Mouse (Mus musculus): Measurements from ENCODE around the gene Arhgap44. TPM values are rescaled to one million over a fixed set of nuclear protein-coding genes. Genes with fewer than 3 reads are reported as not detected.

Arhgap44 gene
- polyA plus RNA-seq, 1 experiment from 2014 or later = 4.9 TPM

DNA sequence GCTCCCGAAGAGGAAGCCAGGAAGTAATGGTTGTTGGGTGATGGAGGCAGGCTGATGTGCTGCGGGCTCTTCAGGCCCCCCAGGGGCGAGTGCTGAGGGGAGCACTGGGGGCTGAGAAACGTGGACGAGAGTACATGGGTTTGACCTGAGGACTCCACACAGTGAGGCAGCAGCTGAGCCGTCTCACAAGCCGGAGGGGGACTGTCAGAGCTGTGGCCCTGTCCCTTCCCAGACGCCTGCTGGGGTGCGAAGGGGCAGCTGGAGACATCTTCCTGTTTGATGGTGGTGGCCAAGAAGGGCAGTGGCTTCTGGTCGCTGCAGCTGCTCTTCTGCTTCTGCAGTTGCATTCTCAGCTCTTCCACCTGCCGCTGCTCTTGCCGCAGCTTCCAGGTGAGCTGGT lies 24.2 kb upstream of the Arhgap44 start:
- Histone ChIP-seq H3K36me3 (ENCODE audit: control insufficient read depth, insufficient read depth, low read length) (no peaks in the 10 kb centered on the region), H3K9ac (ENCODE audit: low read depth, low read length) (no peak overlapping the region), H3K4me3 (ENCODE audit: low read depth, low read length) (no peak overlapping the region), H3K4me1 (replicated peaks; ENCODE audit: control insufficient read depth, insufficient read depth, low read length) (no peaks in the 10 kb centered on the region), H3K9me3 (ENCODE audit: control insufficient read depth, low read length) (no peaks in the 10 kb centered on the region), H3K4me2 (replicated peaks; ENCODE audit: low read depth, low read length) (no peak overlapping the region), H3K27me3 (ENCODE audit: control insufficient read depth, insufficient read depth, low read length) (no peaks in the 10 kb centered on the region), H3K27ac (ENCODE audit: low read depth, low read length) (no peak overlapping the region)
- 81% methylated on average over 12 of the region's 12 CpGs for WGBS
- ATAC-seq (ENCODE audit: low FRiP score) = no peak
- DNase-seq (ENCODE audit: low spot score) = no peak

DNA sequence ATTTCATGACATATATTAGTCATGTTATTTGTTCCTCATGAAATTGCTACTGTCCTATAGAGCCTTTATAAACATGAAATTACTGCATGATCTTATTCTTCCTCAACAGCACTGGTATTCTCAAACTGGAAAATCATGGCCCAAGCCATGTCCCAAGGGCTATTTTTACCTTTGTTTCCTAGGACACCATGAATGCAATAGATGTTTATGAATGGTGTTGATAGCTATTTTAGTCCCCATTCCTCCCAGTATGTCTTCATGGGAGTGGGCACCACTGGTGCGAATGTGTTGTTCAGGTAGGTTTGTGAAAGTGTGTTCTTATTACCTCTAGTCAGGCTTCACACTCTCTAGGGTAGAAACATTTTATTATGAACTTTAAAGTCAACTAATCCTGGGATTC lies 22.4 kb upstream of the Arhgap44 start:
- H3K9me3 ChIP-seq (ENCODE audit: control insufficient read depth, low read length) = no peaks in the 10 kb centered on the region
- ATAC-seq (ENCODE audit: low FRiP score) (no peak), DNase-seq (ENCODE audit: low spot score) (no peak)
- no peak overlapping the region for H3K4me3 ChIP-seq (ENCODE audit: low read depth, low read length)
- H3K9ac ChIP-seq (ENCODE audit: low read depth, low read length) = no peak overlapping the region
- H3K36me3 ChIP-seq (ENCODE audit: control insufficient read depth, insufficient read depth, low read length) = no peaks in the 10 kb centered on the region
- 98% methylated on average over 1 of the region's 1 CpGs for WGBS
- H3K4me1 ChIP-seq (replicated peaks; ENCODE audit: control insufficient read depth, insufficient read depth, low read length) = no peaks in the 10 kb centered on the region
- H3K27me3 ChIP-seq (ENCODE audit: control insufficient read depth, insufficient read depth, low read length) = no peaks in the 10 kb centered on the region
- H3K4me2 ChIP-seq (replicated peaks; ENCODE audit: low read depth, low read length) = no peak overlapping the region
- H3K27ac ChIP-seq (ENCODE audit: low read depth, low read length) = no peak overlapping the region

DNA sequence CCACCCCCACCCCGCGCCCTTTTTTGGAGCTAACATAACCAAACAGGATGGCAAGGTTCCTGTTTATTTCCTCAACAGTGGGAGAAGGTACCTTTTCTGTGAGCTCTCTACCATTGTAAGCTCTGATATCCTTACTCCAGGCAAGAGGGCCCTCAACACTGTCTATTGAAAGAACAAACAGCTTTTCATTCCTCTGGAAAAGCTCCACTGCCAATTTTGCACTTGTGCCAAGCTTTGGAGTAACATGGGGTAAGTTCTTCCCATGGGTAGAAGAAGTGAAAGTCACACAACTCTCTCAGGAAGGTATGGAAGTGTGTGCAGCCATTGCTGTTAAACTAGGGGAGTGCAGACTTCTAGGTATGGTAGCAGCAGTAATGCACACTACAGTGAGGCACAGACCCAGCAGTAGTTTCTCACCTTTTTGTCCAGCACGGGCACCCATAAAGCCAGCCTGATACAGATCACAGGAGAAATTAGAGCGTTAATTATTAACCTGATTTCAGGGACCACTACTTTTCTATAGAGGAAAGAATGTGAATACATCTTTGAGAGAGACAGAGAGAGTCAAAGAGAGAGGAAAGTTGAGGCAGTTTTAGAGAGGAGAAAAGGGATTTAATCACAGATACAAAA lies 7.5 kb upstream of the Arhgap44 start:
- 91% methylated on average over 4 of the region's 4 CpGs for WGBS
- ATAC-seq (ENCODE audit: low FRiP score) (no peak), DNase-seq (ENCODE audit: low spot score) (no peak)
- Histone ChIP-seq H3K4me3 (ENCODE audit: low read depth, low read length) (no peak overlapping the region), H3K9ac (ENCODE audit: low read depth, low read length) (no peak overlapping the region), H3K4me1 (replicated peaks; ENCODE audit: control insufficient read depth, insufficient read depth, low read length) (no peaks in the 10 kb centered on the region), H3K36me3 (ENCODE audit: control insufficient read depth, insufficient read depth, low read length) (no peaks in the 10 kb centered on the region), H3K9me3 (ENCODE audit: control insufficient read depth, low read length) (no peaks in the 10 kb centered on the region), H3K27ac (ENCODE audit: low read depth, low read length) (no peak overlapping the region), H3K27me3 (ENCODE audit: control insufficient read depth, insufficient read depth, low read length) (no peaks in the 10 kb centered on the region), H3K4me2 (replicated peaks; ENCODE audit: low read depth, low read length) (no peak overlapping the region)

DNA sequence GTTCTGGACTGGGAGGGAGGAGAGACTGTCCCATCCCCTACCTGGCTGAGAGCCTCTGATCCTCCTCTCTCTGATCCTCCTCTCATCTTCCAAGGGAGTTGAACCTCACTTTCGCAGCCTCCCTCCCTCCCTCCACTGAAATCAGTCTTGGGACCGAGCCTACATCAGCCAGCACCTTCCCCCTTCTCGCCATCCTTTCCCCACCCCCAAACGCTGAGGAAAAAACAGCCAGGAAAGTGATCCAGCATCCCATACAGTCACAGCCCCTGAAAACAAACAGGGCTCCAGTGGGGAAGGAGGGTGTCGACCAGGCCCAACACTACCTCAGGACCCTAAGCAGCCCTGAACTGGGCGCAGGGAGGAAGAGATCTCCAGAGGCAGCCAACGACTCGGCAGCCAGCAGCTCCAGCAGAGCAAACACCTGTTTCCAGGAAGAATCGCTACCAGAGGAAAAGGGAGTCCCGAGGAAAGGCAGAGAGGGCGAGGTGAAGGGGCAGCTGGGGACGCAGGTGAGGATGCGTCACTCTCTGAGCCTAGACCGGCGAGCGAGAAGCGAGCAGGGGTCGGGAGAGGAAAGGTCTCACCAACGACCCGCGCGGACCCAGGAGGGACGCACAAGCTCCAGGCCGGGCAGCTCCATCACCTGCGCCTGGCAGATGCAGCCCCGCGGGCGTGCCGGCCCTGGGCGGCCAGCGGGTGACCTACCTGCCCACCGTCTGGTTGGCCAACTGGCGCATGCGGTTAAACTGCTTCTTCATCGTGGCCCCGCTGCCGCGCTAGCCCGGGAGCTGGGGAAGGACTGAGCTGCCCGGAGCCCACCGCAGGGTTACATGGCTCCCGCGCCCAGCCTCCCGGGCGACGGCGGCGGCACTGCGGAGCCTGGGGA lies 637 bp downstream of the Arhgap44 start:
- 1% methylated on average over 48 of the region's 49 CpGs for WGBS
- peak overlapping the region; percentile 47; the same call in 1 of the 2 replicates for H3K27ac ChIP-seq (ENCODE audit: low read depth, low read length)
- H3K4me3 ChIP-seq (ENCODE audit: low read depth, low read length) = peak overlapping the region; percentile 81
- H3K9me3 ChIP-seq (ENCODE audit: control insufficient read depth, low read length) = no peaks in the 10 kb centered on the region
- H3K36me3 ChIP-seq (ENCODE audit: control insufficient read depth, insufficient read depth, low read length) = no peaks in the 10 kb centered on the region
- H3K4me2 ChIP-seq (replicated peaks; ENCODE audit: low read depth, low read length) = peak overlapping the region; percentile 70
- ATAC-seq (ENCODE audit: low FRiP score) (peak; percentile 82), DNase-seq (ENCODE audit: low spot score) (peak; percentile 54)
- H3K9ac ChIP-seq (ENCODE audit: low read depth, low read length) = peak overlapping the region; percentile 83
- no peaks in the 10 kb centered on the region; the same call in 1 of the 2 replicates for H3K4me1 ChIP-seq (replicated peaks; ENCODE audit: control insufficient read depth, insufficient read depth, low read length)
- peaks cover 4% of the 10 kb centered on the region; the same call in 1 of the 2 replicates for H3K27me3 ChIP-seq (ENCODE audit: control insufficient read depth, insufficient read depth, low read length)

DNA sequence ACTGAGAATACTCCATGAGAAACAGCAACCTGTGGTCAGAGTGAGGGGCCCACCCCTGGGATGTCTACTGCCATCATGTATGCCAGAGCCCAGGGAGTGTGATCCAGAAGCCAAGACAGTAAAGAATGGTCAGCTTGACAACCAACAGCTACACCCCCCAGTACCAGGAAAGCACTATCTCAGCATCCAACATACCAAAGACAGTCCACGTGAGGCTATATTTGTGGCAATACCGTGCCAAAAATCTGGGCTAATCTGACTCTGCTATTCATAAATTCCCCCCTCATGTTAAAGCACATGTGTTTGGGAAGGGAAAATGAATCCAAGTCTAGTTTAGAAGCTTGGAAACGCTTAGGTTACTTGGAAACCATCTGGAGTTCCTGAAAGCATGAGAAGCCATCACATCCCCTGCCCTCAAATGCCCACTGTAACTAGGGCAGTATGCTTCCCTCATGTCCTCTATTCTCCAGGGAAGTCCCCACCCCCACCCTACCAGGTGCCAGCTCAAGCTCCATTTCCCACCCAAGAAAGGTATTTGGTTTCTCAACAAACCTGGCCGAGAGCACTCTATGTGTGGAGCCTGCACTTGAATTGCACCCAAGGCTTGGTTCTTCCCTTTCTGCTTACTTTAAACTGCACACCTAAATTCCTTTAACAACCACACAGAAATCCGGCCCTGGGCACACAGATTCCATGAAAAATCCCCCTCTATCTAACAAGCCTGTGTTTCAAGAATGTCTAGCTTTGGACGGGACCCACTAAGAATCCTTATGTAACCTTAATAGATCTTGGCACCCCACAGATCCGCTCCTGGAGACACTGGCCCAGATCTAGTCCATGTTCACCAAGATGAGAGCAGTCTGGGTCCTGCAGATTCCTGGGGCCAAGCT lies 1.5 kb downstream of the Arhgap44 start:
- no peaks in the 10 kb centered on the region for H3K9me3 ChIP-seq (ENCODE audit: control insufficient read depth, low read length)
- no peak overlapping the region for H3K4me3 ChIP-seq (ENCODE audit: low read depth, low read length)
- no peak for DNase-seq (ENCODE audit: low spot score)
- no peak for ATAC-seq (ENCODE audit: low FRiP score)
- 66% methylated on average over 7 of the region's 7 CpGs for WGBS
- peaks cover 4% of the 10 kb centered on the region; the same call in 1 of the 2 replicates for H3K27me3 ChIP-seq (ENCODE audit: control insufficient read depth, insufficient read depth, low read length)
- H3K4me2 ChIP-seq (replicated peaks; ENCODE audit: low read depth, low read length) = peak overlapping the region; percentile 70; the same call in 1 of the 2 replicates
- H3K9ac ChIP-seq (ENCODE audit: low read depth, low read length) = no peak overlapping the region; the same call in 1 of the 2 replicates
- no peak overlapping the region for H3K27ac ChIP-seq (ENCODE audit: low read depth, low read length)
- H3K36me3 ChIP-seq (ENCODE audit: control insufficient read depth, insufficient read depth, low read length) = no peaks in the 10 kb centered on the region
- H3K4me1 ChIP-seq (replicated peaks; ENCODE audit: control insufficient read depth, insufficient read depth, low read length) = no peaks in the 10 kb centered on the region; the same call in 1 of the 2 replicates

DNA sequence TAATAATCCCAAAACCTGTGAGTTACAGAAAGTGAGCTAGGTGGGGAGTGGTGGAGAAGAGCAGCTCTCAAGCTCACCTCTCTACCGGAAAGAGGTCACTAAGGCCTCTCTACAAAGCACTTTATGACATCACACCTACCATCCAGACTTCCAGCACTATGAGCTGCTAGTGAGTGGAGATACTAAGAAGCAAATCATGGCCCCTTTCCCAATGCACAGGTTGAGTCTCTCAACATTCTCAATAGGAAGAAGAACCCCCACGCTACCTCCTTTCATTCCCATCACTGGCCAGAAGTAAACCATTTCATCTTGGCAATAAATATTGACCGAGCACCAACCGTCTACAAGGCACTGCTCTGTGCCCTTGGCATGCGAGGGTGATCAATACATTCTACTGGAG lies 3.0 kb downstream of the Arhgap44 start, which contains the start of gene 1700086D15Rik:
1700086D15Rik (minus strand) TSS at position 101 of the 400 bp plus-strand sequence.
- Histone ChIP-seq H3K9ac (ENCODE audit: low read depth, low read length) (no peak within 1 kb of the TSS), H3K9me3 (ENCODE audit: control insufficient read depth, low read length) (no peaks in the 10 kb centered on the region), H3K4me1 (replicated peaks; ENCODE audit: control insufficient read depth, insufficient read depth, low read length) (no peaks in the 10 kb centered on the region; the same call in 1 of the 2 replicates), H3K4me2 (replicated peaks; ENCODE audit: low read depth, low read length) (no peak within 1 kb of the TSS), H3K27ac (ENCODE audit: low read depth, low read length) (no peak within 1 kb of the TSS), H3K36me3 (ENCODE audit: control insufficient read depth, insufficient read depth, low read length) (no peaks in the 10 kb centered on the region), H3K4me3 (ENCODE audit: low read depth, low read length) (no peak within 1 kb of the TSS), H3K27me3 (ENCODE audit: control insufficient read depth, insufficient read depth, low read length) (peaks cover 4% of the 10 kb centered on the region; the same call in 1 of the 2 replicates)
- ATAC-seq (ENCODE audit: low FRiP score) (no peak), DNase-seq (ENCODE audit: low spot score) (no peak)
- 93% methylated on average over 5 of the region's 5 CpGs for WGBS

DNA sequence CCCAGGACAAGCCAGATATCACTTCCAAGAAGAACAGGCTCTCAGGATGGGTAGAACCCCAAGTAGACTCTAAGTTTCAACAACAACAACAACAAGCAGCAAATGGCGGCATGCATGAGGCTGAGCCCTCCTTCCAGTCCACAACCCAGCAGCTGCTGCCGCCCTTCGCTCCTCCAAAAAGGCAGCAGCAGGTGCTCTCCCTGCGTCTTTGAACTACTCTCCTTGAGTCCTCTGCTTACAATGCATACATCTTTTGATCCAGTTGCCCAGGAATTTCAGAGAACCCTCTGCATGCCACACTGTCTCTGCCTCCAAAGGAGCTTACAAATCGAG lies 4.1 kb downstream of the Arhgap44 start:
- Histone ChIP-seq H3K4me2 (replicated peaks; ENCODE audit: low read depth, low read length) (no peak overlapping the region), H3K36me3 (ENCODE audit: control insufficient read depth, insufficient read depth, low read length) (no peaks in the 10 kb centered on the region), H3K27me3 (ENCODE audit: control insufficient read depth, insufficient read depth, low read length) (peaks cover 4% of the 10 kb centered on the region; the same call in 1 of the 2 replicates), H3K27ac (ENCODE audit: low read depth, low read length) (no peak overlapping the region), H3K4me1 (replicated peaks; ENCODE audit: control insufficient read depth, insufficient read depth, low read length) (no peaks in the 10 kb centered on the region; the same call in 1 of the 2 replicates), H3K9me3 (ENCODE audit: control insufficient read depth, low read length) (no peaks in the 10 kb centered on the region), H3K4me3 (ENCODE audit: low read depth, low read length) (no peak overlapping the region), H3K9ac (ENCODE audit: low read depth, low read length) (no peak overlapping the region)
- no peak for DNase-seq (ENCODE audit: low spot score)
- no peak for ATAC-seq (ENCODE audit: low FRiP score)
- 90% methylated on average over 5 of the region's 5 CpGs for WGBS

DNA sequence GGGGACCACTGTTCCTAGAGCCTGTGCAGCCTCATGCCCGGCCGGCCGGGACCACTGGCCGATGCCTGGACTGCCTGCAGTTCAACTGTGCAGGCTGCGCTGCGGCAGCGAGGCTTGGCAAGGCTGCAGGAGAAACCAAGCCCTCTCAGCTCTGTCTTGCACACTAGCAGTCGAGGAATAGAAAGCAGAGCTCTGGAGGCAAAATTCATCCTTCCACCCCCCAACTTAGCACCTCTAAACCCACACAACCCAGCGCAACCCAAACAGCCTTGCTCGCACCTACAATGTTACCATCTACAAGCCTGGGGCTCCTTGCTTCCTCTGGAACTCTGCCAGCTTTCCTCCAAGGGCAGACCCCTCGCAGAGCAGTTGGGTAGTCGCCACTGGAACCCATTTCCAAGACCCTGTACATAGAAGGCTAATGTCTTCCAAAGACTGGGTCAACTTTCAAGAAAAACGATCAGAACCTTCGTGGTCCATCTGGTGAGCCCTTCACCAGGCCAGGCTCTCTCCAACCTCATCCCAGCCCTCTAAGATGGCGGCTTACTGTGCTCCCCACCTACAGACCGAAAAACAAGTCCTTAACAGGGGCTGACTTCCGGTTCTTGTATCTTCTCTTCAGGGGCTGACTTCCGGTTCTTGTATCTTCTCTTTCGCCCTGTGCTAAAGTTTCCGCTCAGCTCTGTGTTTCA lies 4.6 kb downstream of the Arhgap44 start:
- Histone ChIP-seq H3K4me1 (replicated peaks; ENCODE audit: control insufficient read depth, insufficient read depth, low read length) (no peaks in the 10 kb centered on the region; the same call in 1 of the 2 replicates), H3K36me3 (ENCODE audit: control insufficient read depth, insufficient read depth, low read length) (no peaks in the 10 kb centered on the region), H3K4me3 (ENCODE audit: low read depth, low read length) (no peak overlapping the region), H3K27me3 (ENCODE audit: control insufficient read depth, insufficient read depth, low read length) (peaks cover 4% of the 10 kb centered on the region; the same call in 1 of the 2 replicates), H3K27ac (ENCODE audit: low read depth, low read length) (no peak overlapping the region), H3K4me2 (replicated peaks; ENCODE audit: low read depth, low read length) (no peak overlapping the region), H3K9ac (ENCODE audit: low read depth, low read length) (no peak overlapping the region), H3K9me3 (ENCODE audit: control insufficient read depth, low read length) (no peaks in the 10 kb centered on the region)
- ATAC-seq (ENCODE audit: low FRiP score) = no peak
- 94% methylated on average over 20 of the region's 20 CpGs for WGBS
- no peak for DNase-seq (ENCODE audit: low spot score)
